Mouse (Mus musculus) heart, postnatal 4 days (tissue): ENCODE measurements around the gene Nt5c3. TPM values are rescaled to one million over a fixed set of nuclear protein-coding genes. Genes with fewer than 3 reads are reported as not detected.
"Not testable (repeated sequence)": the region's sequence is repeated elsewhere in the genome, so short reads cannot be mapped to it uniquely, and the experiment has no call there.

Source experiments
- DNase-seq: peaks from one replicate; pipeline ENCODE4 v3.0.0; 2021
- total RNA-seq, 2 experiments: library from RNA; stranded (reverse); gene quantifications; 2 replicates each; pipeline ENCODE4 v1.2.3; 2021

Gene Nt5c3
- total RNA-seq, 2 experiments from 2014 or later = 44.1 to 46.9 TPM

DNA sequence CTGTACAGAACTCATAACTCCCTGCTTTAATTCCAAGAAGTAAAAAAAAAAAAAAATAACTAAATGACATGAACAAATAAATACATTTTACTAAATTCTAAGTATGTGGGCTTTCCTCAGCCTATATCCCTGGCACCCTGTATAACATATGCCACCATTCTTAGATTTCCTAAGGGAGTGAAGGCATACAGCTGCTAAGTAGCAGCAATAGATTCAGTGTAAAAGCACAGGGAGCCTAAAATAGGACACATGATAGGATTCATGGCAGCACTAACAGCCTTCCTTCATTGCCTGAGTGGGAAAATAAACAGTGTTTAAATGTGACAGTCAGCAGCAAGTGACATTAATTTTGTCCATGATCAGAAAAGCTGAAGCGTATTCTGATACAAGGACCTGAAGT is 19.4 kb downstream of the Nt5c3 start:
- DNase-seq = no peak

DNA sequence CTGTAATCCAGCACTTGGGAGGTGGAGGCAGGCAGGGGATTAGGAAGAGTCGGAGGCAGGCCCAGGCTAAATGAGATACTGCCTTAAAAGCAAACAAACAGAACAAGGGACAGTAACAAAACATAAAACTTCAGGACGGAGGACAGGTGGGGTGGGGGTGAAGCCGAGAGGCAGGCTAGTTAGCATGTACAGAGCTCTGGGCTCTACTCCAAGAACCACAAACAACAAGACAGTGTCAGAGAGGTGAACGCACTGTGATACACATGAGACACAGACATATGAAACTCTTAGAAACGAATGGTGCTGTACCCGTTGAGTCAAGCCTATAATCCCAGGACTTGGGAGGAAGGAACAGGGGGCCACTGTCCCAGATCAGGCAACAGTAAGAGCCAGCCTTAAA is 19.9 kb downstream of the Nt5c3 start:
- no peak for DNase-seq

DNA sequence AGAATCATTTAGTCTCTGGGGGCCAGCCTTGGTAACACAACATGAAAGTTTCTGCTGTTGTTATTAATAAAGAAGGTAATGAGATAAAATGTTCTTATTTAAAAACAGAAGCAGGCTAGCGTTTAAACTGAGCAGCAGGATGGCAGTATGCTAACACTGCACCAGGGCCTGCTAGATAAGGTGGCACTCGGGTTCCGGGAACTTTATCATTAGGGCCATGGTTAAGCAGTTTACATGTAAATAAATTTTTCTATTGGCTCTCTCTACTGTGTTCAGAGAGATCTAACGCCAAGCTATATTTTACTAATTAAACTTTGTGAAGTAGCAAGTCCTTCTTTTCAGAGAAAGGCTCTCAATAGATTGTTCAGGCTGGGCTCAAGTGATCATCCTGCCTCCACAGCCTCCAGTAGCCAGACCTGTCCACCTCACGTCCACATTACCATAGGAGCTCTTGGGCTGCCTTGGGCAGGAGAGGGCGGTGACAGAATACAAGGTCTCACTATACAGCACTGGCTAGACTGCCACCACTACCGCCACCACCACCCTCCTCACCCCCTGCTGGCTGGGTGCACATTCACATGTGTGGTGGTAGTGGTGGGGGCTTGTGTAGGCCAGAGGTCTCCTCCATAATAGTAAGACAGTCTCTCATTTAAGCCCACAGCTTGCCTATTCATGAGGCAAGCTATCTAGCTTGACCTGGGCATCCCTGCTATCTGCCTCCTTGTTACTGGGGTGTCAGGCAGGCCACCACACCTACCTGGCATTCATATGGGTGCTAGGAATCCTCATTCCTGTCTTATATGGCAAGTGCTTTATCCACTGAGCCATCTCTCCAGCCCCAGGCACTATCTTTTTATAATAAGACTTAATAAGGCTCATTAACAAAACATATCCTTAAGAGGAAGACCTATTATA is 20.9 kb downstream of the Nt5c3 start:
- DNase-seq = no peak

DNA sequence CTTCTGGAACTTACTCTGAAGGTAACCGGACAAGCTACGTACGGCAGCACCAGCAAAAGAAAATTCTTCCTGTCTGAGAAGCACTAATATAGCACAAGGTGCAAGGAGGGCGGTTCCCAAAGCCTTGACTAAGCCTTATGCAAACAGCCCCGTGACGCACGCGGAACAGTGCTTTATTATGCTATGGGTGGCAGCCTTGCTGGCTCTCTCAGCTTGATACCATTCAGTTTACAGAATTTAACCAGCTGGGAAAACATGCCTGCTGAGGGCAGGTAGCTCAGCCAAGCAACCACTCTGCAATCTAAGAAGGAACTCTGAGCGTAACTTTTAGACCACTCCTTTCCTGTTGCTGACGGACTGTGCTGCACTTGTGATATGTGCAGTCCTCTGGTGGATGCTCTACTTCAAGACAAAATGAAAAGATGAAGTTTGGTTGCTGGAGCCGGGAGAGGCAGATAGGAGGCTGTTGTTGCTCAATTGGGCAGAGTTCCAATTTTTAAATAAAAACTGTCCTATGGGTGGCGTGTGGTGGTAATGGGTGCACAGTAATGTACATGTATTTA is 21.8 kb downstream of the Nt5c3 start:
- DNase-seq = peak; percentile 57

DNA sequence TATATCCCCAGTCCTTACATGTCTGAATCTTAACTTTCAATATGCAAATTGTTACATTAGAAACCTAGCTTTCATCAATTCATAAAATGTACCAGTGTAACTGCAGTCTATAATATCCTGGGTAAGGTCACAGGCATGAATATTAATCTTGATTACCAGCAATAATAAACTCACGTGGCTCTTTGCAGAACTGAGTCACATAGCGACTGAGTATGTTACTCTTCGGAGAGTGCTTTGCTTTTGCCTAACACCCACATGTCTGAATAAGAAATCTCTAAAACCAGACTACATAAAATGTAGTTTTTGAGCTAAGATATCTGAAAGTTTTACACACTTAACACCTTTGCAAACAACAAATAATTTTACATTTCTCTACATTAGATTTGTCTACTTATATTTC is 22.4 kb downstream of the Nt5c3 start:
- DNase-seq = no peak

DNA sequence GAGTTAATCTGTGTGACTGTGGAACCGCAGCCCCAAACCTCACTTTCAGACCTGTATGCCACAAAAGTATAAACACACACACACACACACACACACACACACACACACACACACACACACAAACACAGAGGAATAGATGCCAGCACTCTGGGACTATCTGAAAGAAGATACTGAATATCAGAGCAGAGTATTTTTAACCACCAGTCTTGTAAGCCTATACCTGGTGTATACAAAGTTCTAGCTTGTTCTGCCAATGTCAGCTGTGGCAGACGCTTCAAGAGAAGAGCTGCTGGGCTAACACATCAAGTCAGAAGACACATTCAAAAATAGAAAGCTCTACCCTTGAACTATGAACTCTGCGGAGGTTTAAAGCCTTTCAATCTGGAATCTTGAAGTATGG is 24.1 kb downstream of the Nt5c3 start:
- no peak for DNase-seq

DNA sequence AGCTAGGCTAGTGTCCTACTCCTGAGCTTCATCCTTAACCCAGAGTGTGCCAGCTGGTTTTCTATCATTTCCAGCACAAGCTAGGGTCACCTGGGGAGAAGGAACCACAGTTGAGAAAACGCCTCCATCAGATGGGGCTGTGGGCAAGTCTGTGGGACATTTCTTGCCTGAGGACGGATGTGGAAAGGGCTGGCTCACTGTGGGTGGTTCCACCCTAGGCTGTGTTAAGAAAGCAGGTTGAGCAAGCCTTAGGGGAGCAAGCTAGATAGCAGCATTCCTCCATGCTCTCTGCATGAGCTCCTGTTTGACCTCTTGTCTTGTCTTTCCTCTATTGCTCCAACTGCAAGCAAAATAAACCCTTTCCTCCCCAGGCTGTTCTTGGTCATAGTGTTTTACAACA is 33.0 kb downstream of the Nt5c3 start:
- no peak for DNase-seq

DNA sequence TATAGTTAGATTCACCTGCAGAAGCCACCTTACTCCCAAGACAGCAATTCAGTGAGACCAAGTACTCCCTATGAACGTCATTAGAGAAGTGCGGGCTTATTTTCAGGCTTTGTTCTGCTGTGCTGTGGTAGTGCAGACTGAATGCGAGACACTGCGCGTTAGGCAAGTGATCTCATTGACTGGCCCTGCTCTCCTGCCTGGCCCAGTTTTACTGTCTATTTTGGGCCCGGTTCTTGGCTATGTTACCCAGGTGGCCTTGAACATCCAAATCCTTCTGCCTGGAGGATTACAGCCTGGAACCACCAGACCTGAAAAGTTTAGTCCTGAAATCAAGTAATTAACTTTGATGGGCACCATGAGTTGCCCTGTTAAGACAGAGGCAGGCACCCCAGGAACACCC is 35.2 kb downstream of the Nt5c3 start:
- no peak for DNase-seq

DNA sequence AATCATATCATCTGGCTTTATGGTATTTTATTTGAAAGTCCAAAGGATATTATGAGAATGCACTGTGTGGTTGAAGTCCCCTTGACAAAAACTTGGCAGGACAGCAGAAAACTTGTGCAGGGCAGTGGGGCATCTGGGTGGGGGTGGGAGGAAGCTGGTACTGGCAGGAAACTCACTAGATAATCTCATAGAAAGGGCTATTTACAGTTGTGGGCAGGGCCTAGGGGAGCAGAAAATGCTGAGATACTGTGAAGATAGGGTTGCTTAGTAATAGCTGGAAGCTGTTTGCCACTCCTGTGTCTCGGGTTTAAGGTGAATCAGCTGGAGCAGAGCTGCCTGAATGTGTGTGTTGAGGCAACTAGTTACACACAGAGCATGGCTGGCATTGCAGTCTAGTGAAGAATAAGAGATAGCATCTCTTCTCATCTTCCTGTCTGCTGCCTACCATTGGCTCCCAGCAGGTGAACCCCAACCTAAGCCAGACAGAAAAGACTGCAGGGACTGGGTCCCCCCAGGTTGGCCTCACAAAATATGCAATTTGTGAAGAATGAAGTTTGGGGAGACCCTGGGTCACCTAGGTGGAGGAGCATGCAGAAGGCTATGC is 44.3 kb downstream of the Nt5c3 start:
- DNase-seq = no peak

DNA sequence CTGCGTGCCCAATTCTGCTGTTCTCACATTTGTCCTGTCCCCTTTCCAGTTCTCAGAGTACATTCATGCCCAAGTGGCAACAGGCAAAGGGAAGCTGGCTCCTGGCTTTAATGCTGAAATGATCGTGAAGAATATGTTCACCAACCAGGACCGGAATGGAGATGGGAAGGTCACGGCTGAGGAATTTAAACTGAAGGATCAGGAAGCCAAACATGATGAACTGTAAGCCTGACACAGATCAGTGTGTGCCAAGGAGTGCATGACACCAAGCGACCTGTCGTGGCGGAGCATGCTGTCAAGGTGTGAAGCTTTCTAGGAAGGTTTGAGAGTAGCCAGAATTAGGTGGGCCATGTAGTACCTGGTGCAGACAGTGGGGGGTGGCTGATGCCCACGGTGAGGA is 45.7 kb downstream of the Nt5c3 start:
- DNase-seq = no peak

DNA sequence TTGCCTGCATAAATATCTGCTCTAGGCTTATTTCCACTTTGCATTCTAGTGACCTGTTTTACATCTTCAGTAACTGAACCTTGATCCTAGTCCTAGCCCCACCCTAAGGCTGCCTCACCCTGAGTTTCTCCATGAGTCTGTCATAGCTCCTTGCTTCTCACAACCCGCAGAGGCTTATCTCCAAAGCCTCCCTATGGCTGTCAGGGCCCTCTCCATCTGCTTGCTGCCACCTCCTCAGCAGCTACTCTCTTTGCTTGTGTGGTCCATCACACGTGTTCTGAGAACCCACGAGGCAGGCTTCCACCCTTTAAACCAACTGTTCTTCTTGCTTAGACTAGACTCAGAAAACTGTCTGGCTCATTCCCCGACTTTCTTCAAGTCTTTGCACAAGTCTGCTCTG is 46.9 kb downstream of the Nt5c3 start:
- DNase-seq = no peak

DNA sequence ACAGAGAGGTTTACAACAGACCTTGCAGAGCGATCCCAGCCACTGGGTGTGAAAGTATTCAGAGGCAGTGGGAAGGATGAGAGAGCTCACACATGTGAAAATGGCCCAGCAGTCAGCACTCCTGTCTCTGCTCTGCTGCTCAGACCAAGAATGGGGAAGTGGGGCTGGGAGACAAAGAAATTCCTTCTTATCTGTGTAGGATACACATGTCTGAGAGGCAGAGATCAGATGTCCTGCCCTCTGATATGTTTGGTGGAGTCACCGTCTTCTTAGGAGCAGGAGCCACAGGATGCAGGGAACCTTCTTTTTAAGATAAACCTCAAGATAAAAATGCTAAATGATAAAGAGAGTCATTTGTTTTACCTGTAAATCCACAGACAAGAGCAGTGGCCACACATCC is 53.7 kb downstream of the Nt5c3 start:
- no peak for DNase-seq

DNA sequence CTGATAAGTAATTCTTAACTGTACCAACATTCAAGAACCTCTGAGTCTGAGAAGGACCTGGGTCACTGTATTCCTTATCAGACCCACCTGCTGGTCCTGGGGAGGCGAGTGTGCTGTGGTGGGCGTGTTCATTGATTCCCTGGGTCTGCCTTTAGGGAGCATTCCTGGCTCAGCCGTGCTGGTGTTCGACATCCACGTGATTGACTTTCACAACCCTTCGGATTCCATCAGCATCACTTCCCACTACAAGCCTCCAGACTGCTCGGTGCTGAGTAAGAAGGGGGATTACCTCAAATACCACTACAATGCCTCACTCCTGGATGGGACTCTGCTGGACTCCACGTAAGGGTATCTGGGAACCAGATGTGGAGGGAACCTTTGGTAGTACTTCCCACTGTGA is 55.2 kb downstream of the Nt5c3 start:
- no peak for DNase-seq

DNA sequence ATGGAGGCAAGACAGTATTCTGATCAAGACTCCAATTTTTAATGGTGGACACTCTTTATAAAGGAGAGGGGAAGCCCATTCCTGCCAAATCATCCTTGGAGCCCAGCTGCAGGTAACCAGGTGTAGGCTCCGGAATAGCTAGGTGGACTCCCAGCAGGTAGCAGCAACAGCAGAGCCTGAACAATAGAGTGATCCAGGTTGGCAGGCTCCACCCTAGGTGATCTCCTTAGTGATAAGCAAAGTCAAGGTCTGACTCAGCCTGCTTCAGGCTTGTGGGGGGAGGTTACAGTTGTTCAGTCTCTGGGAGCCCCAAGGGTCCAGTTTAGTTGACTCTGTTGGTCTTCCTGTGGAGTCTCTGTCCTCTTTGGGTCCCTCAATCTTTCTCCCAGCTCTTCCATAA is 56.8 kb downstream of the Nt5c3 start:
- not testable (repeated sequence) for DNase-seq

DNA sequence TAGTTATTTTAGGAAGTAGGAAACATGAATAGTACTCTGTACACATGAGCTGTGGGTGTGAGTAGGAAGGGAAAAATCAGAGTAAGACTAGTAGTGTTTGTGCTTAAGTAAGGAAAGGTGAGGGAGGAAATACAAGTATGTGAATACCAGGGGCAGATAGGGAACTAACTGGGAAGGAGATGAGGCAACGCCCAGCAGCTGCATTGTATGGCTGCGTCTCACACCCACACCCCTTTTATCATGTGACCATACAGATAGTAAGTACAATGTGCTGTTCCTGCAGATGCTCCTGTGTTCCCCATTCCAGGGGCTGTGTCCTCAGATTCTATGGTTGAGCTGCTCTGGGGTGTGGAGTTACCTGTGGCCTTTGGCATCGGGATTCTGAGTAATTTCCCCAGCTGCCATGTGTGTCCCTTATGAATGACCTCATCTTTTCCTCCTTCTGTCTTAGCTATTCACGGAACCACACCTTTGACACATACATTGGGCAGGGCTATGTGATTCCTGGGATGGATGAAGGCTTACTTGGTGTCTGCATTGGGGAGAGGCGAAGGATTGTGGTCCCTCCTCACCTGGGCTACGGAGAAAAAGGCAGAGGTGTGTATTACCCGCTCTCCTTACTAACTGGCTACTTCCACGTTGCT is 63.4 kb downstream of the Nt5c3 start:
- DNase-seq = no peak

DNA sequence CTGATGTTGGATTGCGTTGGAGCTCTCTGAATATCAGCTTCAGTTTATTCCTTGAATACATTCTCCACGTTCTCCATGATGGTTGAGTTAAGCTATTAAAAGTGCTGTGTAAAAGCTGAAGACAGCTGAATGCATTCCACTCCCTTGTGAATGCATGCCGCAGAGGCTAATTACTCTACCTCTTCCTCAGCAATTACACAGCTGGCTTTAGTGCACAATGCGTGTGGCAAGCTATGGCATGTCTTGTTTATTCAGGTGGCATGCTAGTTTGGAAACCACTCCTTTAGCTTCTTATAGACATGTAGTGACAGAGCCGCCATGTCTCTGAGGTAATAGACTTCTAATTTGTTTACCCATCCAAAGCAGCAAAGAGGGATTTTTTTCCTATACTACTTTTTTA is 67.0 kb downstream of the Nt5c3 start:
- DNase-seq = no peak

DNA sequence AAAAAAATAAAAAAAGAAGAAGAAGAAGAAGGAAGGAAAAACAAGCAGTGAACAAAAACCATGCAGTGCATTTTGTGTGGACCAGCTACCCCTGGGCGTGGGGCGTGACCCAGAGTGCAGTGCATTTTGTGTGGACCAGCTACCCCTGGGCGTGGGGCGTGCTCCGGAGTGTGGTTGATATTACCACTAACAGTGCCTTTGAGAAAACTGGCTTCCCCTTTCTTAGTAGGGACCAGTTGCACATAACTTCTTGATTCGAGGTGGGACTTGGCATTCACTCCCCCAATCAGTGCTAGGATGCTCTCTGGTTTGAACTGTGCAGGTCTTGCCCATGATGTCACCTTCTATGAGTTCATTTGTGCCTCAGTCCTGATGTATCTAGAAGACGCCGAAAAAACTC is 68.9 kb downstream of the Nt5c3 start:
- DNase-seq = no peak

DNA sequence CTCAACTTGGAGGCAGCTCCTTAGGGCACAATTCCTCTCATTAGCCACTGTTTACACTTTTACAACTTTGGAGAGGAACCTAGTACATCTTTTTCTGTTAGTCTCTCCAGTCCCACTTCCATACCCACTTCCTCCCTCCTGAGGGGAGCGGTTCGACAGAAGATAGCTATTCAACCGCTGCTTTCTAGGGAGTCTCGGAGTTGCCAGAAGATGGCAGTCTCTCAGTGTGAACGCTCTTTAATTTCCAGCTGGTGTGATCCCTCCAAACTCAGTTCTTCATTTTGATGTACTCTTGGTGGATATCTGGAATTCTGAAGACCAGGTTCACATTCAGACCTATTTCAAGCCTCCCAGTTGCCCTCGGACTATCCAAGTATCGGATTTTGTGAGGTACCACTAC is 73.4 kb downstream of the Nt5c3 start:
- DNase-seq = peak; percentile 20

DNA sequence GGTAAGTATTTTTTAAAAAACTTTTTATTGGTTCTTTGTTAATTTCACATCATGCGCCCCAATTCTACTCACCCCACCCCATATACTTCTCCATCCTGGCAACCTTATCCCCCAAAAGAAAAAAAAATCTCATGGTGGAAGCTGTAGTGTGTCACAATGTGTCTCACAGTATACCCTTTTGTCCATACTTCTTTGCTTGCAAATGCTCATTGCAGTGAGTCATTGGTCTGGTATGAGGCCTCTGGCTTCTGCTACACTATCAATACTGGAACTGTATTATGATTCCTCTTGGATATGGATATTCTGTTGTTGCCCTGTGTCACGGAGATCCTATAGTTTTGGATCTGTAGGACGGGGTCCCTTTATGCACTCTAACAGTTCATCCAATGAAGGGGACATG is 74.8 kb downstream of the Nt5c3 start:
- DNase-seq = no peak

DNA sequence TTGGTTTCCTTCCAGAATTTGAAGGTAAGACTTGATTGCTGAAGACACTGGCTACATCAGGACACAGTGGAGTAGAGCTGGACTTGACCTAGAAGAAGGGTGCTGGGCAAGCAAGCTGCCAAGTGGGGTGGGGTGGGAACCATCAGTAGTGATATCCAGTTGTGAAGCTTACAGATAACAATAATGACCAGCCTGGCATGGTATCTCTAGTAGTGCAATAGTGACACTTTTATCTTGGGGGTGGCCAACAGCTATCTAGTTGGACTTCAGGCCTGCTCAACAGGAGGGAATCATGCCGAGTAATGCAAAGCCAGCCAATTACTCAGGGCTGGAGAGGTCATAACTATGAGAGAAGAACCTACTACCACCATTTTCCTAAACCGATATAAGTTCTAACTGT is 79.4 kb downstream of the Nt5c3 start:
- no peak for DNase-seq

DNA sequence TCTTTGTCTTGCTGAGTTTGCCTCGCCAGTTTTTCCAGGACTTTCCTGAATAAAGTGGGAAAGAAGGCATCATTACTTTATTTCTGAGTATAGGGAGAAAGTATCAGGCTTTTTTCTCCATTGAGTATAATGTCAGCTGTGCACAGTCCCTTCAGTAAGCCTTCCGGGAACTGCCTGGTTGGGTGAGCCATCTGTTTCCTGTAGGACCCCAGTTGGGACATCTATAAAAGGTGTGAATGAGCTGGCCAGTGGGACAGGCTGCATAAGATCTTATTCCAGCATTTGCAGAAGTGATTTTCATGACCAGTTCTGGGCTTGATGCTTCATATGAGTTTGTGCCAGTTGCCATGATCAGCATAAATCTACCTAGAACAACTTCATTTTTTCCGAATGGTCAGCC is 80.5 kb downstream of the Nt5c3 start:
- no peak for DNase-seq

DNA sequence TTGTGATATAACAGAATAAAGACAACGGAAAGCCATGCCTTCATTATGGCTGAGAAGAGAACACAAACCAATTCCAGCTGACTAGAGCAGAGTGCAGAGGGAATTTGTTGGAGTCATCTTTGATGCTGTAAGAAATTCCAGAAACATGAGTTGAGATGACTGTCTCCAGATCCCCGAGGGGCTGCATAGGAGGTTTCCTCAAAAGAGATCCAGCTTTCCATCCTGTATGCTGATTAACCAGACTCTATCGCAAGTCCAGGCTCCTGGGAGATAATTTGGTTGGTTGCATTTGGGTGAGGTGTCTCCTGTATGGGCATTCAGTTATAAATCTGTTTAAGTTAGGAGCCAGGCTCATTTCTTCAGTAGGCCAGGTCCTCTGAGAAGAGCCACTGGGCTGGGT is 86.1 kb downstream of the Nt5c3 start:
- DNase-seq = no peak

DNA sequence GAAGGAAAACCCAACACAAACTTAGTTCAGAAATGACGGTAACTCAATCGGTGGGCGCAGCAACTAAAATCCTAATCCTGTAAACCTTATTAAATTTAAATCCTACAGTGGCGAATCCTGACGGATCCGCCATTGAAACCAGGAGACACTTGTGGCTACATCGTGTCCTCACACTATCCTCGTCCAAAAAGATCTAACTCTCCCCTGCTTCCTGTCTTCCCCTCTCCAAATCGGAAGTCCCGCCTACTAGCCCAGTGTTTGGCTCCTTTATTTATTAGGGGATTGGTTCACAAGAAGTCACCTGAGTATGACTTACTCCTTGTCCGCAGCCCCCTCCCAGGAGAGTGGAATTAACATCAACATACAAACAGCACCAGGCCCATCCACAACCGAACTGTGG is 86.6 kb downstream of the Nt5c3 start:
- DNase-seq = no peak

DNA sequence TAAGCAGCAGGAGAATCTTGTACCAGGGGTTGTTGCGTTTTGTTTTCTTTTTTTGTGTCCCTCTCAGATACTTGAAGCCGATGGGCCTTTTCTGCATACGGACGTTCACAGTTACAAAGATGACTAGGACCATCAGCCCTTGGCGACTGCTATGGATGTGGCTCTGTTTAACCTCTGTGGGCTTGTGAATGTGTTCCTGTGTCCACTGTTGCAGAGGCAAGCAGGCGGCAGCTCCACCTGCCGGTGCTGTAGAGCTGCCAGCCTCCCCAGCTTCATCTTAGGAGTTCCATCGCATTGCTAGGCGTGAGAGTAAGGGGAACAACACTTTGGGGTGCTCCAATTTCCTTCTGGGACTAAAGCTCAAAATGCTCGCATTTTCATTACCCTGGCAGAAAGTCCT is 88.2 kb downstream of the Nt5c3 start:
- DNase-seq = no peak
